Mouse (Mus musculus): ENCODE measurements around the gene Trcg1.

Gene Trcg1

DNA sequence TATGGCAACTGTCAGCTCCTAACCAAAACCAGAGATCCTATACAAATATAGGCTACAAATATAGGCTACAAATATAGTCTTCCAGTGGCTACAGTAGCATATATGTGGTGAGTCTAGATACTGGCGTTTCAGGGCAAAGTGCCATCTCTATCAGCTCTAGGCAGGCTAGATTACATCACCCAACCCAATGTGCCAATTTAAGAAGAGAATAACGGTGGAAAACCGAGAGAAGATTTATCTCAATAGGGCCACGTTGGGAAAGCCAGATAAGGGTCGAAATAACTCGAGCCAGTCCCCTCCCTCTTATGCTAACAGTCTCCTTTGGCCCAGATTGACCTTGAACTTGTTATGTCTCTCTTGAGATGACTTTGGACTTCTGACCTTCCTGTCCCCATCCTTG, 3.2 kb upstream of the Trcg1 start:
- DNase-seq, result no peak

- no peak for DNase-seq
Observed at GRCm38 (mm10) chr9:57233767-57234166, 2.6 kb upstream of the Trcg1 start.

- no peak for DNase-seq
Observed at GRCm38 (mm10) chr9:57237705-57238104, 1.3 kb downstream of the Trcg1 start.

DNA sequence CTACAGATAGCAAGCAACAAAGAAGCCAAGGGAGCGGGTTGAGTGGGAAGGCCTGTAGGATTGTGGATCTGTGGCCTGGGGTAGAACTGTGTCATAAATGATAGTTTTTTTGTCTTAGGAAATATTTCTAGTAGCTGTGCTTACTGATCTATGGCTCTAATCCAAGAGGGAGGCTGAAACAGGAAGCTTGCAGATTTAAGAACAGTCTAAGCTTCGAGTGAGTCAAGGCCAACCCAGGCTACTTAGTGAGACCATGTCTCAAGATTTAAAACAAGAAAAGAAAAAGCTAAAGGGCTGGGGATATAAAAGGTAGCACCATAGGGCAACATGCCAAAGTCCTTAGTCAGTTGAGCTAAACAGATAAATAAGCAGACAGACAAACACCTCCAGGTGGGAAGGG, 1.9 kb downstream of the Trcg1 start:
- no peak for DNase-seq

GRCm38 (mm10) chr9:57241111-57241510, 4.8 kb downstream of the Trcg1 start:
- no peak for DNase-seq

DNA sequence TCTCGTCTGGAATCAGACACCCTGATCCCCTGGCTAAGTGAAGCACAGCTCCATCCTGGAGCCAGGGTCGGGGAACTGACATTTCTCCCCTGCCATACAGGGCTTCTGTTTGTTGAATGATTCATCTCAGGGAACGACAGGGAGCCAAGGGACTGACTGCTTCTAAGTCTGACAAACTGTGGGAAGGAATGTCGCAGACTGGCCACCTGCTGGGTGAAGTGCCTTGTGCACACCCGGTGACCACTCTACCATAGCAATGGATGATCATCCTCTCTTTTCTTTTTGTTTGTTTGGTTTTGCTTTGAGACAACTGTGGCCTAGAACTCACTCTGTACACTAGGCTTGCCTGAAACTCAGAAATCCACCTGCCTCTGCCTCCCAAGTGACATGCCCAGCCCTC, 6.6 kb downstream of the Trcg1 start:
- no peak for DNase-seq

DNA sequence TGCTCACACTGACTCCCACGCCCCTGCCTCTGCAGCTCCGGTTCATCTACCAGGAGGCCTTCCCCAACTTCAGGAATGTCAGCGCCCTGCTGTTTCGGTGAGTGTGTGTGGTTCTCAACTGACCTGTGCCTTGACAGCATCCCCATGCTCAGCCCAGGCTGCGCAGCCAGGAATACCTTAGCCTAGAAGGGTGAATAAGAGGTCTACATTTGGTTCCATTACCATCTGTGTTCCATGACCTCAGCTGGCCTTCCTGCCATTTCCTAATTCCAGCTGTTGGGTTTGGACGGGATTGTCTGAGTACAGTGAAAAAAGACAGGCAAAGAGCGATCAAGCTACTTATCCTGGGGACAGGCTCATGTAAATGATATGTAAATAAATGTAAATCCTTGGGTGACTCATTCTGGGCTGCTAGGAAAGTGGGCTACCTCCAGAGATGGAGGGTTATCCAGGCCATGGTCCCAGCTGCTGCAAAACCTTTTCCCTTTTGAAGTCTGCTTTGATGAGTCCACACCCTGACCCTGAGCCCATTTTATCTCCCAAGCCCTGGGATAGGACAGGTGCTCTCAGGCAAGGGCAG, 7.8 kb downstream of the Trcg1 start:
- no peak for DNase-seq

DNA sequence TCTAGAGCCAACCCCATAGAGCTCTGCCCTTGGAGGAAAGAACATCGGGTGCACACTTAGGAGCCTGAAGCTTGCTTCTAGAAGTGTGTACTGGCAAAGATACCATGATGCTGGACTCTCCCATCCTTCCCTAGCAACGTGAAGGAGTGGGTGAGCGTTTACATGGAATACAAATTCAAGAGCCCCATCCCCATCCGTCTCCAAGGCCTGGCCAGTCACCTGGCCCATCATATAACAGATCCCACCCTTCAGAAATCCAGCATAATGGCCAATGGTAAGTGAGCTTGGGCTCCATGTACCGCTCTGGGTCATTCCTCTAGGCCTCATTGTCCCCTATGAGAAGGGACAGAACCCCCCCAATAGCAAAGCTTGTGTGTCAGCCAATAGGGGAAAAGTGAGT, 10.1 kb downstream of the Trcg1 start:
- DNase-seq, result no peak

DNA sequence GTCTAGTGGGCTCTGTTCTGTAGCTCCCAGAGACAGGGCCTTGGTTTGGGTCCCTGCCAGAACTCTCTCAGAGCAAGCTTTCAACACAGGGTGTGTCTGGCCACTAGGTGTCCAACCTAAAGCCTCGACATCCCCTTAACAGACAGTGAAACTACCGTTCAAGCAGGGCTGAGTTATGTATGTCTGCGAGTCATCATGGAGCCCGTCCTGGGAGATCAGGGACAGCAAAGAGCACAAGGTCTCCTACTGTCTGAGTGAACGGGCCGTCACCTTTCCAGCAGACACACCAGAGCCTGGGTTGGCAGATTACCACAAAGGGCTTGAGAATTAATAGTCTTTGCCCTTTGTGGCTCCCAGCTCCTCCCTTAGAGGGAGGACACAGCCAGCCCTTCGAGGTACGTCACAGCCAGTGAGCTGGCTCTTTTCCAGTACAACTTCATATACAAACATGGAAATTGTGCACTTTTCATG, 10.9 kb downstream of the Trcg1 start:
- DNase-seq, result peak; percentile 76 to 79

GRCm38 (mm10) chr9:57248030-57248942, 11.9 kb downstream of the Trcg1 start:
- DNase-seq, result peak in 1 of 2 experiments; percentile 37

- no peak for DNase-seq
Observed at GRCm38 (mm10) chr9:57250026-57250425, 13.7 kb downstream of the Trcg1 start.

GRCm38 (mm10) chr9:57251139-57251538, 14.8 kb downstream of the Trcg1 start:
- no peak for DNase-seq

GRCm38 (mm10) chr9:57254061-57254460, 17.7 kb downstream of the Trcg1 start:
- peak in 1 of 2 experiments; percentile 38 for DNase-seq

DNA sequence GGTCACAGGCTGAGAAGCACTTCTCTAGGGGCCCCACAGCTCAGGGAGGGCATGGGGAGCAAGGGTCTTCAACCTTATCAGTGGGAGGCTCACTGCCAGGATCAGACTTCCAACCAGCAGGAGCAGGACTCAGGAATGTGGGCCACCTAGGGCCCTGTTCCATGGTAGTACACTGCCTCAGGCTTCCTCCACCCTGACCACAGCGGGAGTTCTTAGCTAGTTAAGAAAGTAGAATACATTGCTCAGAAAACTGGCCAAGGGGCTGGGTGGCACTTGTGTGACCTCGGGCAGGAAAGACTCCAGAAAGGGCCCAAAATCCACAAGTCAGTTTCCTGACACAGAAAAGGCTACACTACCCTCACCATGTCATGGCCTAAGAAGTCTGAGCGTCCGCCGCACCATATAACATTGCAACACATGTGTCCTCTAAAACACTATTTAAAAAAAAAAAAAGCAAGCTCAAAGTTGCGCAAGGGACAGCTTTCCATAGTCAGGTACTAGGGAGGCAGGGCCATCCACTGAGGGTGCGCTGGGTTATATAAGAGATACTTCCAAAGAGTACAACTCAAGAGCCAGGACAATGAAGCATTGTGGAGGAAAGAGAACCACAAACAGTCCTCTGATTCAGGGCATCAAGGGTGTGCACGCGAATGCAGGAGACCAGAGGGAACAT, 18.6 kb downstream of the Trcg1 start:
- DNase-seq, result no peak

DNA sequence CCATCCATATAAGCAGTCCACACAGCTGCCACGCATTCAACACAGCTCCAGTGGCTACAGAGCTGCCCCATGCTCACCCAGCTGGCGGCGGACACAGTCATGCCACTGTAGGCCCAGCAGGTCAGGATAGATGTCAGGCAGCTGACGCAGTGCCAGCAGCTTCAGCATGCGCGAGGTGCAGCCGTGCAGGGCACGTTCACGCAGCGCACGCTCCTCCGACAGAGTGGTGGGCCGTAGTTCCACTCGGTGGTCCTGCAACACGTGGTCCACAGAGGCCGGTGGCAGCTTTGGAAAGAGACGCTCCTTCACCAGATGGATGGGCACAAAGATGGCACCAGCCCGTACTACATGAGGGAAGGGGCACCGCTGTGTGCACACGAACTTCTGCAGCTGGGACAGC, 20.0 kb downstream of the Trcg1 start:
- DNase-seq, result no peak

- no peak for DNase-seq
Observed at GRCm38 (mm10) chr9:57256861-57257260, 20.5 kb downstream of the Trcg1 start.

DNA sequence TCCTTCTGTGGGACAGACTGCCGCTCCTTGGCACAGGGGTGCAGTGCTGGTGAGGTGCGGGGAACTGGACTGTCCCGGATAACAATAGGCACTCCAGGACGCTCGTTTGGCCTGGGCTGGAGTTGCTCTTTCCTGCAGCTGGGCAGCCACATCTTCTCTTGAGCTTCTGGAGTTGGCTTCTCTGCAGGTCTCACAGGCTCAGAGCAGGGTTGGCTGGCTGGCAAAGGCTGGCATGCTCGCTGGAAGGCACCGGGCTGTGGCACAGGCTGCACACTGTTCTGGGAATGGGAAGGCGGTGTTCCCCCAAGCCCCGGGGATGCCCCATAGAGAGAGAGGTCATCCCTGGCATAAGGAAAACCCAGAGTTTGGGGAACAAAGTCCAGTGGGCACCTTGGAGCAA, 21.3 kb downstream of the Trcg1 start:
- no peak for DNase-seq

- DNase-seq, result peak; percentile 86 to 96
Observed at GRCm38 (mm10) chr9:57259736-57260135, 23.4 kb downstream of the Trcg1 start.

DNA sequence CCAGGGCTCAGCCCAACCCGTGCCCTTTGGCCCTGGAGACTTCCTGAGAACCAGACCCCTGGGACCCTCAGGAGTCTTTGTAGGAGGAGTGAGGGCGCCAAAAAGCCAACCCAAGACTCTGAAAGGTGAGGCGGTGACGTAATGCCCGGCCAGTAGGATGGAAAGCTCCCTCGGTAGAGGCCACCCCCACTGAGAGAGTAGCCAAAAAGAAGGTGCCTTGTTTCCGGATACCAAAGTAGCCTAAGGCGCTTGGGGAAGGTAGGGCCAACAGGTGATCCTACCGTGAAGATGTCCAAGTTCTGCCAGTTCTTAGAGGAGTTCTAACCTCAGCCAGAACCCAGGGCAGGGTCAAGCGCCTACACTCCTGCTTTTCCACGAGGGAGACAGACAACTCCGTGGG, 24.6 kb downstream of the Trcg1 start:
- DNase-seq, result no peak

- peak in 1 of 2 experiments; percentile 49 for DNase-seq
Observed at GRCm38 (mm10) chr9:57261516-57261912, 25.2 kb downstream of the Trcg1 start.

GRCm38 (mm10) chr9:57261913-57262794, 25.8 kb downstream of the Trcg1 start, which contains the start of gene 1700017B05Rik:
Gene 1700017B05Rik (minus strand): TSS chr9:57262612.
- peak; percentile 54 to 75 for DNase-seq

Data from kidney, adult 8-10 months (tissue).